Mouse (Mus musculus) erythroblast, embryonic 14.5 days (primary cell): ENCODE data around the gene Prkg1.

Source experiments
- GATA1 ChIP-seq: IDR thresholded peaks from 2 replicates; pipeline ENCODE4 v1.6.1; 2012; ENCODE audit warnings: low read length, inconsistent platforms, mixed read lengths
- TAL1 ChIP-seq: IDR thresholded peaks from 3 replicates; pipeline ENCODE4 v1.6.1; 2012; ENCODE audit warnings: low read length, inconsistent platforms, mixed read lengths

GRCm38 (mm10) chr19:31232410-31232809, 532.4 kb downstream of the Prkg1 start:
- no peak for TF ChIP-seq GATA1
- TF ChIP-seq TAL1 = no peak
